Mouse (Mus musculus): ENCODE measurements around the gene Nlgn1. TPM values are rescaled to one million over a fixed set of nuclear protein-coding genes. Genes with fewer than 3 reads are reported as not detected.

Gene Nlgn1
- polyA plus RNA-seq, 1 experiment = 0.12 TPM

- TF ChIP-seq CTCF (IDR thresholded peaks at IDR 0.05; ENCODE audit: control insufficient read depth, insufficient read depth, insufficient replicate concordance, low read depth, low read length) (no peak), POLR2A (IDR thresholded peaks at IDR 0.05; ENCODE audit: control insufficient read depth, low read depth, low read length) (no peak)
- Histone ChIP-seq H3K27me3 (ENCODE audit: control insufficient read depth, insufficient read depth, low read length) (no peaks in the 10 kb centered on the region), H3K4me1 (ENCODE audit: control insufficient read depth, insufficient read depth, low read length) (no peaks in the 10 kb centered on the region), H3K4me3 (ENCODE audit: control insufficient read depth, low read depth, low read length) (no peak overlapping the region), H3K36me3 (ENCODE audit: control insufficient read depth, insufficient read depth, low read length) (no peaks in the 10 kb centered on the region), H3K27ac (ENCODE audit: control insufficient read depth, insufficient read depth, low read depth, low read length) (no peak overlapping the region)
Measured at GRCm38 (mm10) chr3:25914365-25915065, 417.7 kb downstream of the Nlgn1 start.

- Histone ChIP-seq H3K27me3 (ENCODE audit: control insufficient read depth, insufficient read depth, low read length) (no peaks in the 10 kb centered on the region), H3K4me1 (ENCODE audit: control insufficient read depth, insufficient read depth, low read length) (no peaks in the 10 kb centered on the region), H3K27ac (ENCODE audit: control insufficient read depth, insufficient read depth, low read depth, low read length) (no peak overlapping the region), H3K36me3 (ENCODE audit: control insufficient read depth, insufficient read depth, low read length) (no peaks in the 10 kb centered on the region), H3K4me3 (ENCODE audit: control insufficient read depth, low read depth, low read length) (no peak overlapping the region)
- TF ChIP-seq CTCF (IDR thresholded peaks at IDR 0.05; ENCODE audit: control insufficient read depth, insufficient read depth, insufficient replicate concordance, low read depth, low read length) (no peak), POLR2A (IDR thresholded peaks at IDR 0.05; ENCODE audit: control insufficient read depth, low read depth, low read length) (no peak)
Measured at GRCm38 (mm10) chr3:25903140-25903809, 429.0 kb downstream of the Nlgn1 start.

- no peak overlapping the region for H3K4me3 ChIP-seq (ENCODE audit: control insufficient read depth, low read depth, low read length)
- no peaks in the 10 kb centered on the region for H3K27me3 ChIP-seq (ENCODE audit: control insufficient read depth, insufficient read depth, low read length)
- H3K36me3 ChIP-seq (ENCODE audit: control insufficient read depth, insufficient read depth, low read length) = no peaks in the 10 kb centered on the region
- H3K27ac ChIP-seq (ENCODE audit: control insufficient read depth, insufficient read depth, low read depth, low read length) = no peak overlapping the region
- no peak for TF ChIP-seq POLR2A (IDR thresholded peaks at IDR 0.05; ENCODE audit: control insufficient read depth, low read depth, low read length)
- no peak for TF ChIP-seq CTCF (IDR thresholded peaks at IDR 0.05; ENCODE audit: control insufficient read depth, insufficient read depth, insufficient replicate concordance, low read depth, low read length)
- H3K4me1 ChIP-seq (ENCODE audit: control insufficient read depth, insufficient read depth, low read length) = no peaks in the 10 kb centered on the region
Measured at GRCm38 (mm10) chr3:25897456-25897855, 434.8 kb downstream of the Nlgn1 start.

GRCm38 (mm10) chr3:25884797-25885196, 447.5 kb downstream of the Nlgn1 start:
- no peaks in the 10 kb centered on the region for H3K36me3 ChIP-seq (ENCODE audit: control insufficient read depth, insufficient read depth, low read length)
- H3K4me1 ChIP-seq (ENCODE audit: control insufficient read depth, insufficient read depth, low read length) = no peaks in the 10 kb centered on the region
- no peak overlapping the region for H3K27ac ChIP-seq (ENCODE audit: control insufficient read depth, insufficient read depth, low read depth, low read length)
- H3K4me3 ChIP-seq (ENCODE audit: control insufficient read depth, low read depth, low read length) = no peak overlapping the region
- TF ChIP-seq POLR2A (IDR thresholded peaks at IDR 0.05; ENCODE audit: control insufficient read depth, low read depth, low read length) (no peak), CTCF (IDR thresholded peaks at IDR 0.05; ENCODE audit: control insufficient read depth, insufficient read depth, insufficient replicate concordance, low read depth, low read length) (no peak)
- no peaks in the 10 kb centered on the region for H3K27me3 ChIP-seq (ENCODE audit: control insufficient read depth, insufficient read depth, low read length)

- Histone ChIP-seq H3K27ac (ENCODE audit: control insufficient read depth, insufficient read depth, low read depth, low read length) (no peak overlapping the region), H3K27me3 (ENCODE audit: control insufficient read depth, insufficient read depth, low read length) (no peaks in the 10 kb centered on the region), H3K36me3 (ENCODE audit: control insufficient read depth, insufficient read depth, low read length) (no peaks in the 10 kb centered on the region), H3K4me1 (ENCODE audit: control insufficient read depth, insufficient read depth, low read length) (no peaks in the 10 kb centered on the region), H3K4me3 (ENCODE audit: control insufficient read depth, low read depth, low read length) (no peak overlapping the region)
- TF ChIP-seq CTCF (IDR thresholded peaks at IDR 0.05; ENCODE audit: control insufficient read depth, insufficient read depth, insufficient replicate concordance, low read depth, low read length) = no peak
- TF ChIP-seq POLR2A (IDR thresholded peaks at IDR 0.05; ENCODE audit: control insufficient read depth, low read depth, low read length) = no peak
Measured at GRCm38 (mm10) chr3:25869161-25869560, 463.1 kb downstream of the Nlgn1 start.

- no peak for TF ChIP-seq CTCF (IDR thresholded peaks at IDR 0.05; ENCODE audit: control insufficient read depth, insufficient read depth, insufficient replicate concordance, low read depth, low read length)
- TF ChIP-seq POLR2A (IDR thresholded peaks at IDR 0.05; ENCODE audit: control insufficient read depth, low read depth, low read length) = no peak
- H3K4me3 ChIP-seq (ENCODE audit: control insufficient read depth, low read depth, low read length) = no peak overlapping the region
- no peak overlapping the region for H3K27ac ChIP-seq (ENCODE audit: control insufficient read depth, insufficient read depth, low read depth, low read length)
- no peaks in the 10 kb centered on the region for H3K4me1 ChIP-seq (ENCODE audit: control insufficient read depth, insufficient read depth, low read length)
- H3K36me3 ChIP-seq (ENCODE audit: control insufficient read depth, insufficient read depth, low read length) = no peaks in the 10 kb centered on the region
- H3K27me3 ChIP-seq (ENCODE audit: control insufficient read depth, insufficient read depth, low read length) = no peaks in the 10 kb centered on the region
Measured at GRCm38 (mm10) chr3:25858384-25858783, 473.9 kb downstream of the Nlgn1 start.

- Histone ChIP-seq H3K36me3 (ENCODE audit: control insufficient read depth, insufficient read depth, low read length) (no peaks in the 10 kb centered on the region), H3K4me3 (ENCODE audit: control insufficient read depth, low read depth, low read length) (no peak overlapping the region), H3K27ac (ENCODE audit: control insufficient read depth, insufficient read depth, low read depth, low read length) (no peak overlapping the region), H3K27me3 (ENCODE audit: control insufficient read depth, insufficient read depth, low read length) (no peaks in the 10 kb centered on the region), H3K4me1 (ENCODE audit: control insufficient read depth, insufficient read depth, low read length) (no peaks in the 10 kb centered on the region)
- TF ChIP-seq POLR2A (IDR thresholded peaks at IDR 0.05; ENCODE audit: control insufficient read depth, low read depth, low read length) = no peak
- no peak for TF ChIP-seq CTCF (IDR thresholded peaks at IDR 0.05; ENCODE audit: control insufficient read depth, insufficient read depth, insufficient replicate concordance, low read depth, low read length)
Measured at GRCm38 (mm10) chr3:25844686-25845462, 487.4 kb downstream of the Nlgn1 start.
